Mouse (Mus musculus) cortical plate, adult 2 months (tissue): ENCODE measurements around the gene Ralgapa2.

Experiments used
- CTCF ChIP-seq: fragments of 200-500 bp; IDR thresholded peaks from 2 replicates; pipeline ENCODE4 v1.5.1; 2011; ENCODE audit warnings: mild to moderate bottlenecking, control low read depth, low read length; ENCODE audit not compliant: insufficient read depth; ENCODE audit errors: extremely low read depth
- POLR2A ChIP-seq: fragments of 200-500 bp; IDR thresholded peaks from 2 replicates; pipeline ENCODE4 v1.6.1; 2011; ENCODE audit warnings: mild to moderate bottlenecking, low read length, control low read depth; ENCODE audit not compliant: insufficient read depth; ENCODE audit errors: extremely low read depth

GRCm38 (mm10) chr2:146411904-146412303 lies 100.2 kb downstream of the Ralgapa2 start:
- no peak for TF ChIP-seq CTCF
- TF ChIP-seq POLR2A: no peak
